Mouse (Mus musculus) MEL (cell line): ENCODE measurements around the gene Fut8.

Source experiments
- BHLHE40 ChIP-seq: IDR thresholded peaks from 2 replicates; pipeline ENCODE4 v1.6.1; 2012; ENCODE audit warnings: low read depth, mild to moderate bottlenecking, inconsistent platforms, low read length, improper control_type of control experiment, borderline replicate concordance
- HCFC1 ChIP-seq: IDR thresholded peaks from 2 replicates; pipeline ENCODE4 v1.6.1; 2012; ENCODE audit warnings: low read depth, mild to moderate bottlenecking, inconsistent platforms, low read length, improper control_type of control experiment, moderate library complexity
- MXI1 ChIP-seq: IDR thresholded peaks from 2 replicates; pipeline ENCODE4 v1.6.1; 2011; ENCODE audit warnings: mild to moderate bottlenecking, low read depth, low read length, improper control_type of control experiment
- POLR2A ChIP-seq, 2 experiments: IDR thresholded peaks; 2 replicates each; pipeline ENCODE4 v1.6.1; 2011 to 2012; ENCODE audit warnings: low read length in 2 of 2, mild to moderate bottlenecking in 2 of 2, control low read depth in 1 of 2, improper control_type of control experiment in 1 of 2, low read depth in 1 of 2, moderate library complexity in 1 of 2; ENCODE audit not compliant: control insufficient read depth in 1 of 2, insufficient read depth in 1 of 2, poor library complexity in 1 of 2
- POLR2AphosphoS2 ChIP-seq: IDR thresholded peaks from 2 replicates; pipeline ENCODE4 v1.6.1; 2011; ENCODE audit warnings: low read length, improper control_type of control experiment
- RCOR1 ChIP-seq: IDR thresholded peaks from 2 replicates; pipeline ENCODE4 v1.6.1; 2012; ENCODE audit warnings: low read depth, mild to moderate bottlenecking, inconsistent platforms, low read length, improper control_type of control experiment
- SIN3A ChIP-seq: IDR thresholded peaks from 2 replicates; pipeline ENCODE4 v1.6.1; 2012; ENCODE audit warnings: low read length, improper control_type of control experiment, inconsistent platforms
- TCF12 ChIP-seq: IDR thresholded peaks from 2 replicates; pipeline ENCODE4 v1.6.1; 2014; ENCODE audit warnings: low read depth, mild to moderate bottlenecking, inconsistent platforms, low read length, improper control_type of control experiment, moderate library complexity
- USF1 ChIP-seq: IDR thresholded peaks from 2 replicates; pipeline ENCODE4 v1.6.1; 2014; ENCODE audit warnings: low read depth, mild to moderate bottlenecking, inconsistent platforms, low read length, improper control_type of control experiment, moderate library complexity
- ZC3H11A ChIP-seq: IDR thresholded peaks from 2 replicates; pipeline ENCODE4 v1.6.1; 2012; ENCODE audit warnings: low read depth, mild to moderate bottlenecking, inconsistent platforms, low read length, improper control_type of control experiment
- ZKSCAN1 ChIP-seq: IDR thresholded peaks from 2 replicates; pipeline ENCODE4 v1.6.1; 2012; ENCODE audit warnings: low read depth, mild to moderate bottlenecking, inconsistent platforms, low read length, improper control_type of control experiment, moderate library complexity

- TF ChIP-seq ZC3H11A = no peak
- TF ChIP-seq BHLHE40 = no peak
- no peak for TF ChIP-seq USF1
- TF ChIP-seq RCOR1 = no peak
- TF ChIP-seq SIN3A = no peak
- TF ChIP-seq POLR2A (IDR thresholded peaks at IDR 0.05; ENCODE audit: control insufficient read depth in 1 of 2, insufficient read depth in 1 of 2, low read depth in 1 of 2, low read length in 2 of 2, poor library complexity in 1 of 2) = no peak
- no peak for TF ChIP-seq POLR2AphosphoS2
- TF ChIP-seq TCF12 = no peak
- no peak for TF ChIP-seq HCFC1
- TF ChIP-seq MXI1 = no peak
- no peak for TF ChIP-seq ZKSCAN1
These were observed 13.8 kb upstream of the Fut8 start for GRCm38 (mm10) chr12:77224121-77224520.
